Mouse (Mus musculus) liver, embryonic 14.5 days (tissue): ENCODE measurements around the gene Cnnm3.

Source experiments
- CTCF ChIP-seq: IDR thresholded peaks from 2 replicates; pipeline ENCODE4 v1.5.1; 2016; ENCODE audit warnings: antibody characterized with exemption, low read depth, control low read depth
- EP300 ChIP-seq: IDR thresholded peaks from 2 replicates; pipeline ENCODE4 v1.6.1; 2016; ENCODE audit warnings: antibody characterized with exemption, low read depth

GRCm38 (mm10) chr1:36530962-36531361, 19.3 kb downstream of the Cnnm3 start:
- TF ChIP-seq CTCF = no peak
- no peak for TF ChIP-seq EP300
